Mouse (Mus musculus) forebrain, embryonic 11.5 days (tissue): Measurements from ENCODE around the gene Fam135a. TPM values are rescaled to one million over a fixed set of nuclear protein-coding genes. Genes with fewer than 3 reads are reported as not detected.

Experiments
- ATAC-seq: fragments of 200-750 bp; cut with Nextera tagmentation; replicated peaks from 2 replicates; pipeline ENCODE4 v1.8.0; 2017; ENCODE audit warnings: moderate TSS enrichment; ENCODE audit not compliant: low FRiP score
- DNase-seq: peaks from one replicate; pipeline ENCODE4 v3.0.0-alpha.2; 2017; ENCODE audit warnings: low spot score
- H3K27ac ChIP-seq: fragments of 300-500 bp; sonication (generic); 2 replicates; pipeline ENCODE4 v1.5.1; 2014; ENCODE audit warnings: low read depth, low read length
- H3K27me3 ChIP-seq: fragments of 300-500 bp; sonication (generic); 2 replicates; pipeline ENCODE4 v1.6.1; 2014; ENCODE audit warnings: mild to moderate bottlenecking, low read length, mixed read lengths; ENCODE audit not compliant: control insufficient read depth, insufficient read depth
- H3K36me3 ChIP-seq: fragments of 300-500 bp; sonication (generic); 2 replicates; pipeline ENCODE4 v1.6.1; 2014; ENCODE audit warnings: mild to moderate bottlenecking, low read length, moderate library complexity, mixed read lengths; ENCODE audit not compliant: control insufficient read depth, insufficient read depth
- H3K4me1 ChIP-seq: fragments of 300-500 bp; sonication (generic); replicated peaks from 2 replicates; pipeline ENCODE4 v1.6.1; 2014; ENCODE audit warnings: low read length, mixed read lengths; ENCODE audit not compliant: control insufficient read depth, insufficient read depth
- H3K4me2 ChIP-seq: fragments of 300-500 bp; sonication (generic); 2 replicates; pipeline ENCODE4 v1.6.1; 2014; ENCODE audit warnings: low read depth, mild to moderate bottlenecking, low read length, moderate library complexity, mixed read lengths; ENCODE audit not compliant: severe bottlenecking
- H3K4me3 ChIP-seq: fragments of 300-500 bp; sonication (generic); 2 replicates; pipeline ENCODE4 v1.5.1; 2014; ENCODE audit warnings: low read depth, low read length
- H3K9ac ChIP-seq: fragments of 300-500 bp; sonication (generic); 2 replicates; pipeline ENCODE4 v1.6.1; 2014; ENCODE audit warnings: low read length
- H3K9me3 ChIP-seq: fragments of 300-500 bp; sonication (generic); 2 replicates; pipeline ENCODE4 v1.6.1; 2016; ENCODE audit warnings: low read length, mixed read lengths; ENCODE audit not compliant: control insufficient read depth
- WGBS: fragments of 180-500 bp; shearing (Covaris S2); extraction: QIAGEN DNeasy Blood & Tissue Kit; methylation state at CpG from one replicate; pipeline ENCODE4 v1.1.7; 2014; 5-methylcytosine and 5-hydroxymethylcytosine counted together
- polyA plus RNA-seq: library from polyadenylated mRNA; unstranded; fragments of >200 nt; fragmentation: Nextera tagmentation; extraction: Ambion mirVana; gene quantifications from 2 replicates; pipeline ENCODE4 v1.2.1, GENCODE M21; 2014

Gene Fam135a
- polyA plus RNA-seq, 1 experiment from 2014 or later = 44.9 TPM

- 73% methylated on average over 6 of the region's 6 CpGs for WGBS
- Histone ChIP-seq H3K4me3 (no peak overlapping the region), H3K27ac (no peak overlapping the region), H3K27me3 (no peaks in the 10 kb centered on the region), H3K36me3 (no peaks in the 10 kb centered on the region; the same call in 1 of the 2 replicates), H3K9me3 (no peaks in the 10 kb centered on the region), H3K4me1 (no peaks in the 10 kb centered on the region), H3K9ac (no peak overlapping the region), H3K4me2 (no peak overlapping the region)
- ATAC-seq (no peak), DNase-seq (no peak)
These were observed 53.2 kb downstream of the Fam135a start for GRCm38 (mm10) chr1:24046730-24047510.

DNA sequence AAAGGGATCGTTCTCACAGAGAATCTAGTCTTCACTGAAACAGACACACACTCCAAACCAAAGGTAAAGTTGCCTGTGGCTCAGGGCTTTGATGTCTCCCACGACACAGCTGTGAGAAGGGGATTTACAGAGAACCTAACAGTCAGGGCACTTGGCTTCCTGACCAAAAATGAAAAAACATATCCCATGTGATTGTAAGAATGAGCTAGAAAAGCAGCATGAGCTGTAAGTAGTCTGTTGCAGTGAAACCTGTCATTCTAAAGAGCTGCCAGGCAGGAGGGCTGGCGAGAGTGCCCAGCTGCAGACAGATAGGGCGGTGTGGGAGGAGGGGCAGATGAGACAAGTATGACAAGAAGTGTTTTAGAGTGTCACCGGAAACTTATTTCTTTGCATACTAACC, 54.5 kb downstream of the Fam135a start:
- H3K4me2 ChIP-seq = no peak overlapping the region
- H3K4me3 ChIP-seq = no peak overlapping the region
- H3K36me3 ChIP-seq = no peaks in the 10 kb centered on the region; the same call in 1 of the 2 replicates
- no peaks in the 10 kb centered on the region for H3K27me3 ChIP-seq
- H3K4me1 ChIP-seq = no peaks in the 10 kb centered on the region
- no peak overlapping the region for H3K9ac ChIP-seq
- H3K9me3 ChIP-seq = no peaks in the 10 kb centered on the region
- 81% methylated on average over 5 of the region's 5 CpGs for WGBS
- ATAC-seq (no peak), DNase-seq (no peak)
- no peak overlapping the region for H3K27ac ChIP-seq

- DNase-seq (no peak), ATAC-seq (0 out of 2 replicates have a peak, but pooled peaks have one; percentile 44)
- no peaks in the 10 kb centered on the region for H3K27me3 ChIP-seq
- H3K9ac ChIP-seq = no peak overlapping the region
- no peak overlapping the region for H3K4me2 ChIP-seq
- no peaks in the 10 kb centered on the region for H3K4me1 ChIP-seq
- WGBS = 56% methylated on average over 5 of the region's 5 CpGs
- H3K4me3 ChIP-seq = no peak overlapping the region
- no peaks in the 10 kb centered on the region; the same call in 1 of the 2 replicates for H3K36me3 ChIP-seq
- no peaks in the 10 kb centered on the region for H3K9me3 ChIP-seq
- H3K27ac ChIP-seq = no peak overlapping the region
These were observed 57.1 kb downstream of the Fam135a start for GRCm38 (mm10) chr1:24043007-24043406.

GRCm38 (mm10) chr1:24033759-24034423, 66.2 kb downstream of the Fam135a start:
- H3K27ac ChIP-seq = no peak overlapping the region
- H3K9me3 ChIP-seq = no peaks in the 10 kb centered on the region
- no peak for ATAC-seq
- H3K4me3 ChIP-seq = no peak overlapping the region
- DNase-seq = no peak
- H3K4me2 ChIP-seq = no peak overlapping the region
- no peaks in the 10 kb centered on the region for H3K36me3 ChIP-seq
- H3K9ac ChIP-seq = no peak overlapping the region
- no peaks in the 10 kb centered on the region for H3K4me1 ChIP-seq
- WGBS = 90% methylated on average over 2 of the region's 2 CpGs
- no peaks in the 10 kb centered on the region for H3K27me3 ChIP-seq

GRCm38 (mm10) chr1:24010821-24011220, 89.3 kb downstream of the Fam135a start:
- no peak for ATAC-seq
- WGBS = 90% methylated on average over 6 of the region's 6 CpGs

GRCm38 (mm10) chr1:24010016-24010415, 90.1 kb downstream of the Fam135a start:
- DNase-seq (no peak), ATAC-seq (no peak)
- Histone ChIP-seq H3K4me1 (no peaks in the 10 kb centered on the region), H3K9me3 (no peaks in the 10 kb centered on the region), H3K27me3 (no peaks in the 10 kb centered on the region), H3K4me3 (no peak overlapping the region), H3K4me2 (no peak overlapping the region), H3K36me3 (no peaks in the 10 kb centered on the region), H3K27ac (no peak overlapping the region), H3K9ac (no peak overlapping the region)
- 90% methylated on average over 6 of the region's 6 CpGs for WGBS

More at GRCm38 (mm10) chr1:24010821-24011220, 89.3 kb downstream of the Fam135a start:
- Histone ChIP-seq H3K4me3 (no peak overlapping the region), H3K36me3 (no peaks in the 10 kb centered on the region), H3K27ac (no peak overlapping the region), H3K4me2 (no peak overlapping the region), H3K27me3 (no peaks in the 10 kb centered on the region), H3K9me3 (no peaks in the 10 kb centered on the region), H3K4me1 (no peaks in the 10 kb centered on the region), H3K9ac (no peak overlapping the region)
- no peak for DNase-seq

DNA sequence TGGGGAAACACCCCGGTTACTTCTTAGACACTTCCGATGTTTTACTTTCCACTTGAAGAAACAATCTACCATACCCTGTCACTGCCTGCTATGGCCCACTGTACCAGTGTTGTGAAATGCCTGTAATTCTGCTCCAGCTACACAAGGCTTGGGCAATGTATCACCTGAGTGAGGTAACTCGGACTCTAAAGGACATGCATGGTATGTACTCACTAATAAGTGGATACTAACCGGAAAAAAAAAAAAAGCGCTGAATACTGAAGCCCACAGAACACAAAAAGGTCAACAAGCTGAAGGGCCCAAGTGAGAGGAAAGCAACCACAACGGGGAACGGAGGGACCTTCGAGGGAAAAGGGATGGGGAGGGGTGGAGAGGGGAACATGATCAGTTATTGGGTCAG, 92.5 kb downstream of the Fam135a start:
- no peak for DNase-seq
- Histone ChIP-seq H3K27me3 (no peaks in the 10 kb centered on the region), H3K4me2 (no peak overlapping the region), H3K27ac (no peak overlapping the region), H3K36me3 (no peaks in the 10 kb centered on the region), H3K4me3 (no peak overlapping the region), H3K9ac (no peak overlapping the region), H3K4me1 (no peaks in the 10 kb centered on the region), H3K9me3 (no peaks in the 10 kb centered on the region)
- WGBS = 85% methylated on average over 8 of the region's 8 CpGs
- no peak for ATAC-seq

DNA sequence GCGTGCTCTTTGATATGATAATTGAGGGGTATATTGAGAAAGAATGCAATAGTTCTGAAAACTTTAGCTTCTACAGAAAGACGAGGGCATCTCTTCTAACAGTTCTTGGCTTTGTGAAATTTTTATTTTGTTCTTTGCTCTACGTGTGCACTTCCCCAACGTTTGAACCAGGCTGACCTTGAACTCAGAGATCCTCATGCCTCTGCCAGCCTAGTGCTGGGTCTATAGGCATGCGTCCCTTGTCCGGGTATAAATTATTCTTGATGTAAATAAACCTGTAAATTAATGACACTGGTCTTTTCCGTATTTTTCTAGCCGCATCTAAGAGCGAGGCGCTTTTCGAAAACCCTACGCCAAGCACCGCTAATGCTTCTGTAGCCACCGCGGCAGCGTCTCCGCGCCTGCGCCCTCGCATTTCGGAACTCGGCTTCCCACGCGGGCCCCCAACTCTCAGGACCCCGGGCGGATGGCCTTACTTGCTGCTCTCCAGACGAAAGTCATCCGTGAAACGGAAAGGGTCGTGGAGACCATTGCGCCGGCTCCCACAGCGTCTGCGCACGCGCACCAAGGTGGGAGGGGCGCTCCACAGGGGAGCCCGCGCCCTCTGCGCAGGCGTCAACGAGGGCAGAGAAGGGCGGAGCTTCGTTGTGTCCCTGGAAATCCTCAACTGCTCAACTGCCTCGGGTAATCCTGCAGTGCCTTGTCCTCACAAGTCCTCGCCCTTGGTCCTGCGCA, 94.9 kb downstream of the Fam135a start, which contains the start of gene Sdhaf4:
Gene Sdhaf4, minus strand, starts transcription at position 587 of the 735 bp plus-strand sequence.
- DNase-seq = peak; percentile 95
- Histone ChIP-seq H3K4me3 (peak within 1 kb of the TSS; percentile 67), H3K27ac (peak within 1 kb of the TSS; percentile 71), H3K36me3 (no peaks in the 10 kb centered on the region), H3K9me3 (no peaks in the 10 kb centered on the region), H3K9ac (peak within 1 kb of the TSS; percentile 85), H3K27me3 (no peaks in the 10 kb centered on the region), H3K4me2 (peak within 1 kb of the TSS; percentile 56), H3K4me1 (no peaks in the 10 kb centered on the region)
- peak; percentile 97 for ATAC-seq
- 1% methylated on average over 47 of the region's 47 CpGs for WGBS
